Mouse (Mus musculus): ENCODE measurements around the gene Ctu2. TPM values are rescaled to one million over a fixed set of nuclear protein-coding genes. Genes with fewer than 3 reads are reported as not detected.

Ctu2 gene
- polyA plus RNA-seq, 1 experiment from 2014 or later: 27.4 TPM

DNA sequence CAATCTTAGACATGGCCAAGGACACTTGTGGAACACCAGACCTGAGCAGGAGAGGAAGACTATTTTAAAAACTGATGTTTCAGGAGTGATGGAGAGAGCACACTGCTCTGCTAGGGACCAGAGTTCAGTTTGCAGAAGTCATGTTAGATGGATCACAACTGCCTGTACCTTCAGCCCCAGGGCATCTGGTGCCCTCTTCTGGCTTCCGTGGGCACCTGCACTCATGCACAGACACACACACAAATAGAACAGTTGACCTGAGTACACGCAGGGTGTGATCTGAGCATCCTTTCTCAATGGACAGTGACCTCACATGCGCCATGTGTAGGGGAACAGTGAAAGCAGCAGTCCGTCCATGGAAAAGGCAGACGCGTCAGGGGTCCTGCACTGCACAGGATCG, 7.9 kb downstream of the Ctu2 start:
- ChIA-PET POLR2A (interaction anchor here (0.8 kb wide), 1 partner anchor 41 kb away, joined by 3 read pairs; no protein-coding TSS in a partner anchor), CTCF (interaction anchor here (1.0 to 1.8 kb wide), 3 partner anchors 10 to 42 kb away, joined by 3 to 4 read pairs (median 3); no protein-coding TSS in a partner anchor)
- no peak for TF ChIP-seq CTCF (IDR thresholded peaks at IDR 0.05)
- ATAC-seq (no peak), DNase-seq (ENCODE audit: low read depth, low spot score) (no peak)
- in situ Hi-C loops (cut with MboI; ENCODE audit: low pct_unique_long_range_greater_than_20kb): no loop called here
- H3K27me3 ChIP-seq: no peaks in the 10 kb centered on the region

DNA sequence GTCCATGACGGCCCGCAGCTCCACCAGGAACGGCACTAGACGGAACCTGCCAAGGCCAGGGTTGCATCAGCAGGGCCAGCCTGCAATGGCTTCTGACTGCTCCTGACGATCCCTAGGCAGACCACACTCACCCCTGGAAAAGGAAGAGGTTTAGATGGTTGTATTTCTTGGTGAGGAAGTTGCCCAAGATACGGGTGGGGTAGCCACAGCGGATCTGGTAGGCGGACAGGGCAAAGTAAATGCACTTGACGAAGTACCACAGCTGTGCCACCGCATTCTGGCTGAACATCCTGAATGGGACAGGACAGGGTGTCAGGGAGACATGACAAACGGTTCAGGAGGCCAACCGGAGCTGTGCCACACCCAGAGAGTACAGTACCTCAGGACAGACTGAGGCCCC, 8.9 kb downstream of the Ctu2 start:
- no peaks in the 10 kb centered on the region for H3K27me3 ChIP-seq
- in situ Hi-C loops (cut with MboI; ENCODE audit: low pct_unique_long_range_greater_than_20kb): no loop called here
- TF ChIP-seq CTCF (IDR thresholded peaks at IDR 0.05): no peak
- POLR2A ChIA-PET: interaction anchor here (0.8 kb wide), 1 partner anchor 42 kb away, joined by 3 read pairs; no protein-coding TSS in a partner anchor
- DNase-seq (ENCODE audit: low read depth, low spot score): no peak
- CTCF ChIA-PET: no interaction called here
- no peak for ATAC-seq

DNA sequence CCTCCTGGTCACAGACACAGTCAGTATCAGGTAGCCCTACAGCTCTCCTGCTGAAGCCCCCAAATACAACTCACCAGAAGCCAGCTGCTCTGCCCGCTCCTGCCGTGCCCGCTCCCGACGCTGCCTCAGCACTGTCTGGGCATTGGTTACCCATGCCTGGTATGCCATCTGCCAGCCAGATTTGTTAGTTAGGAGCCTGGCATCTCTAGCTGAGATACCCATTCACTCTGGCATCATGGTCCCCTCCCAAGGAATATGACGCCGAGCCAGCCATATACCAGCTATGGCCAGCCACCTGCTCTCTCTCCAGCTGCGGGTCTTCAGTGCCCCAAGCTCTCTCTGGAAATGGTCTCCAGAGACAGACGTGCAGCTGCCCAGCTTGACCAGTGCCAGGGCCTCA, 12.4 kb downstream of the Ctu2 start:
- ATAC-seq: no peak
- no peak for DNase-seq (ENCODE audit: low read depth, low spot score)
- no peaks in the 10 kb centered on the region for H3K27me3 ChIP-seq
- in situ Hi-C loops (cut with MboI; ENCODE audit: low pct_unique_long_range_greater_than_20kb): no loop called here
- ChIA-PET CTCF (interaction anchor here (1.3 kb wide), 1 partner anchor 44 kb away, joined by 3 read pairs; no protein-coding TSS in a partner anchor), POLR2A (interaction anchor here (0.6 to 1.3 kb wide), 2 partner anchors 63 to 66 kb away, joined by 3 to 4 read pairs; partner anchors contain the start of gene Piezo1)
- TF ChIP-seq CTCF (IDR thresholded peaks at IDR 0.05): no peak

DNA sequence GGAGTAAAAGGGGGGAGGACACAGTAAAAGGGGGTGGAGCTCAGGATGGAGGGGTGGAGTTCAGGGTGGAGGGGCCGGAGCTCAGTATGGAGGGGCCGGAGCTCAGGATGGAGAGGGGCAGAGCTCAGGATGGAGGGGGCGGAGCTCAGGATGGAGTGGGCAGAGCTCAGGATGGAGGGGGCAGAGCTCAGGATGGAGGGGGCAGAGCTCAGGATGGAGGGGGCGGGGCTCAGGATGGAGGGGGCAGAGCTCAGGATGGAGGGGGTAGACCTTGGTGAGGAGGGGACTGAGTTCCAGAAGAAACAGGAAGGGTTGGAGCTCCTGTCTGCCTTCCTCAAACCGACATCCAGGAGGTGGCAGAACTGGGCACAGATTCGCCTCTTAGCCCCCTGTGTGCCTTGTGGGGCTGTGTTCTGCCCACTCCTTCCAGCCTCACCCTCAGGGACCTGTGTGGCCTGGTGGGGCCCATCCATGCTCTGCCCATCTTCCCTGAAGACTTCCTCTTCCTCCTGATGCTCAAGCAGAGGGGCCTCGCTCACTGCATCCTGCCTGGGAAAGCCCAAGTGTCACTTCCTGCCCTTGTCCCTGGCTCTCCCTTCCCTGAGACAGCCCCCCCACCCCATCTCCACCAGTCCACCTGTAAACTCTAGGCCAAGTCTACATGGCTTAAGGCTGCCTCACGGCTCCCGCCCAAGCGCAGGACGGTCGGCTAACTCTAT, 21.2 kb downstream of the Ctu2 start:
- ATAC-seq (no peak), DNase-seq (ENCODE audit: low read depth, low spot score) (no peak)
- no peak for TF ChIP-seq CTCF (IDR thresholded peaks at IDR 0.05)
- H3K27me3 ChIP-seq: no peaks in the 10 kb centered on the region
- CTCF ChIA-PET: interaction anchor here (1.8 kb wide), 1 partner anchor 54 kb away, joined by 8 read pairs; the partner anchor contains the start of gene Piezo1
- POLR2A ChIA-PET: interaction anchor here (1.0 to 1.3 kb wide), 2 partner anchors 52 to 54 kb away, joined by 3 to 4 read pairs; partner anchors contain the start of gene Piezo1
- in situ Hi-C loops (cut with MboI; ENCODE audit: low pct_unique_long_range_greater_than_20kb): no loop called here

DNA sequence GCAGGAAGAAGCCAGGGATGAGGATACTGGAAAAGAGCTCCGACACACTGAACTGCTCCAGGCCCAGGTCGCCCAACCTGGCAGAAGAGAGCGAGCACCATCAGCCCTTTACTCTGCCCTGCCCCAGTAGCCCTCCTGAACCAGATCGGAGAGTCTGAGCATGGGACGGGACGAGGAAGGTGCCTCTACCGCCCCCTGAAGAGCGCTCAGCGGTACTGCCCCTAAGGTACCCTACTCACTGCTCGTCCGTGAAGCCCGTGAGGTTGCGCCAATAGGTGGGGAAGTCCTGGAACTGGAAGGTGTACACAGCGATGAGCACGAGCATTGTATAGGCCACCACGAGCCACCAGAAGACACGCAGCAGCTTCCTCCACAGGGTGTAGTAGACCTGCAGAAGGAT, 22.0 kb downstream of the Ctu2 start:
- ChIA-PET CTCF (interaction anchor here (0.9 to 1.5 kb wide), 2 partner anchors 11 to 57 kb away, joined by 3 read pairs; no protein-coding TSS in a partner anchor), POLR2A (interaction anchor here (0.6 to 1.3 kb wide), 2 partner anchors 54 to 75 kb away, joined by 3 to 4 read pairs; partner anchors contain the start of gene Piezo1)
- DNase-seq (ENCODE audit: low read depth, low spot score) (no peak), ATAC-seq (no peak)
- no peaks in the 10 kb centered on the region for H3K27me3 ChIP-seq
- in situ Hi-C loops (cut with MboI; ENCODE audit: low pct_unique_long_range_greater_than_20kb): no loop called here
- no peak for TF ChIP-seq CTCF (IDR thresholded peaks at IDR 0.05)

DNA sequence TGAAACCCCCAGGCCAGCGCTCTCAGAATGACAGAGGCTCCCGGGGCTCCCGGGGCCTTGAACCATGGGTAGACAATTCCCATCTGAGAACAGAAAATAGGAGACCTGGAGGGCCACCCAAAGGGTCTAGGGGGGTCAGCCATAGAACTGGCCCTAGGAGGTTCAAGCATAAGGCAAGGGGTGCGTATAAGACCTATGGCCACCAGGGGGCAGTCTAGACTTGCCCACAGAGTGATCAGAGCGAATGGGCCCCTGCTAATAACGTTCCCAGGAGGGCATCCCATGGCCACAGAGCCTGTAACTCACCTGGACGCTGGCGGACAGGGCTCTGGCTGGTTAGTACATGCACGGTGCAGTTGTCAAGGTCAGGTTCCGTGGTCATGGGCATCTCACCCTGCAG, 24.9 kb downstream of the Ctu2 start:
- in situ Hi-C loops (cut with MboI; ENCODE audit: low pct_unique_long_range_greater_than_20kb): loop anchor here (10.0 kb wide), 1 partner anchor 54 kb away; the partner anchor contains the start of gene Piezo1
- ATAC-seq: no peak
- no peak for TF ChIP-seq CTCF (IDR thresholded peaks at IDR 0.05)

DNA sequence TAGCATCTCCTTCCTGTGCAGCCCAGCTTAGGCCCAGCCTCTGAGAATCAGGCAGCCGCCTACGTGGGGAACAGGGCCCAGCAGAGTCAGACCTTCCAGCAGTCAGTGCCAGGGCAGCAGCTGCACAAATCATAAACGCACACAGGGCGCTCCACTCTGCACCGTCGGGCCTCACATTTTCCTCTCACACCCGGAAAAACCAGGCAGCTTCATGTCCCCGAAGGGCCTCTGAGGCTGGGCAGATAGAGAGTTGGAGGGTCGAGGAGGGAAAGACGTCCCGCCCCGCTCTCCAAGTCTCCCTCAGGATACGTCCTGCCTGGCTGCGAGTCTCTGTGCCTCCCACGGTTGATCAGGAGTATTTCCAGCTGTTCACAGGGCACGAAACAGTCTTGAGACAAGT, 35.6 kb downstream of the Ctu2 start:
- no peaks in the 10 kb centered on the region for H3K27me3 ChIP-seq
- POLR2A ChIA-PET: interaction anchor here (1.2 kb wide), 1 partner anchor 40 kb away, joined by 3 read pairs; no protein-coding TSS in a partner anchor
- no peak for TF ChIP-seq CTCF (IDR thresholded peaks at IDR 0.05)
- ATAC-seq: no peak
- CTCF ChIA-PET: no interaction called here
- in situ Hi-C loops (cut with MboI; ENCODE audit: low pct_unique_long_range_greater_than_20kb): no loop called here
- DNase-seq (ENCODE audit: low read depth, low spot score): no peak

More for the DNA sequence above, 24.9 kb downstream of the Ctu2 start:
- ChIA-PET CTCF (interaction anchor here (1.2 to 1.3 kb wide), 2 partner anchors 8 to 49 kb away, joined by 4 to 5 read pairs; no protein-coding TSS in a partner anchor), POLR2A (no interaction called here)
- no peaks in the 10 kb centered on the region for H3K27me3 ChIP-seq
- peak; percentile 38 for DNase-seq (ENCODE audit: low read depth, low spot score)

DNA sequence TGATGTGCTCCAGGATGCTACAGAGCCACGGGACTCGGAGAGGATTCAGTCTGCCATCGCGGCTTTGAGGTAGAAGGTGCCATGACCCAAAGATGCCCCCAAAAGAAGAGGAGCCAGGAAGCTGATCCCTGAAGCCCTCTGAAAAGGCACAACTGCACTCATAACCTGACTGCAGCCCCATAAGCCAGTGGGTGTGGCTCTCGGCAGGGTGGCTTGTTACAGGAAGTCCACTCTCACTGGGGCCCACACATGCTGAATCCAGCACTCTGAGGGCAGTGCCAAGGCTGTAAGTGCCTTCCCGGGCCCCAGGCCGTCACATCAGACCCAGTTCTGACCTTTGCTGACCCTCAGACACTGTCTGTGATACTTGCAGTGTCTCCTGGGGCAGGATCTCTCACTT, 36.4 kb downstream of the Ctu2 start:
- no peak for TF ChIP-seq CTCF (IDR thresholded peaks at IDR 0.05)
- CTCF ChIA-PET: no interaction called here
- no peak for ATAC-seq

DNA sequence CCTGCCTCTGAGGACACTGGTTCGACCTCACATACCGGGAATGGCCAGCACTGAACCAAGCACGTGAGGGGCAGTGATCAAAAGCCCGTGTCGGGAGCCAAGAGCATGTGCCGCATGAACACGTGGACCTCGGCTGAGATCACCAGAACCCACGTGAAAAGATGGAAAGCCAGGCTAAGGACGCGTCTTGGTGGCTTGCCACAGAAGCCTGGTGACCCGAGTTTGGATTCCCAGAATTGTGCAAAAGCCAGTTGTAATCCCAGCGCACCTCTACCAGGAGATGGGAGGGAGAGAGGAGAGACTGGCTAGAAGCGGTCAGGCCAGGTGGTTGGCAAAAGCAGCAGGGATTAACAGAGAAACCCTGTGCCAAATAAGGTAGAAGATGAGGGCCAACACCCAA, 39.8 kb downstream of the Ctu2 start:
- ChIA-PET CTCF (no interaction called here), POLR2A (no interaction called here)
- in situ Hi-C loops (cut with MboI; ENCODE audit: low pct_unique_long_range_greater_than_20kb): no loop called here

More for the DNA sequence above, 36.4 kb downstream of the Ctu2 start:
- no peaks in the 10 kb centered on the region for H3K27me3 ChIP-seq
- no peak for DNase-seq (ENCODE audit: low read depth, low spot score)
- in situ Hi-C loops (cut with MboI; ENCODE audit: low pct_unique_long_range_greater_than_20kb): no loop called here
- POLR2A ChIA-PET: no interaction called here

DNA sequence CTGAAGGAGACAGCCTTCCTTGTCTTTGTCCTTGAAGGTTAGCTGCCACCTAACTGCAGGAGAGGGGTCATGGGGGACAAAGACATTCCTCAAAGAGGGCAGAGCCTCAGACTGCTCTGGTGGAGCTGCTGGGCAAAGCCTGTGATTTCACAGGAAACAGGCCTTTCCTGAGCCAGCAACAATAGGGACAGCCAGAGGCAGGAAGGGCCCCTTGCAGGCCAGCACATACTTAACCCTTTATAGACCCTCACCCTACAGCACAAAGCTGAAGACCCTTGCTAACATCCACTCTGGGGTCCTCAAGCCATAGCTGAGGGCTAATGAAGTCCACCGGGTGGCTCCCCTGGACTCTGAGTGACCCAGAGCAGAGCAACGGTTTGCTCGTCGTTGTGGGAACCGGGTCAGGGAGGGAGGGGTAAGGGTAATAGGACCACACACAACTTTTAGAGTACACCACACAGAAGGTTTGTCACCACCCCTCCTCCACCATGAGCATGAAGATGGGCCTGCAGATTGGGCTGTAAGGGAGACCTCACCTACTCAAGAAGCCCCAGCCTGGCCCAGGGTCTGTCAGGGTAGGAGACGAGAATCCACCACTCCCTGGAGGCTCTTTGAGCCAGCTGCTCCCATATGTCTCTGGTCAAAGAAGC, 41.7 kb downstream of the Ctu2 start:
- in situ Hi-C loops (cut with MboI; ENCODE audit: low pct_unique_long_range_greater_than_20kb): no loop called here
- ChIA-PET CTCF (interaction anchor here (1.1 kb wide), 1 partner anchor 101 kb away, joined by 3 read pairs; no protein-coding TSS in a partner anchor), POLR2A (interaction anchor here (1.1 kb wide), 1 partner anchor 10 kb away, joined by 3 read pairs; no protein-coding TSS in a partner anchor)
- no peaks in the 10 kb centered on the region for H3K27me3 ChIP-seq
- no peak for ATAC-seq
- TF ChIP-seq CTCF (IDR thresholded peaks at IDR 0.05): no peak
- no peak for DNase-seq (ENCODE audit: low read depth, low spot score)

More for the DNA sequence above, 39.8 kb downstream of the Ctu2 start:
- DNase-seq (ENCODE audit: low read depth, low spot score) (no peak), ATAC-seq (no peak)
- no peaks in the 10 kb centered on the region for H3K27me3 ChIP-seq
- TF ChIP-seq CTCF (IDR thresholded peaks at IDR 0.05): no peak
